ENCODE assay signal across 8 mouse cellular contexts in the genomic region with DNA sequence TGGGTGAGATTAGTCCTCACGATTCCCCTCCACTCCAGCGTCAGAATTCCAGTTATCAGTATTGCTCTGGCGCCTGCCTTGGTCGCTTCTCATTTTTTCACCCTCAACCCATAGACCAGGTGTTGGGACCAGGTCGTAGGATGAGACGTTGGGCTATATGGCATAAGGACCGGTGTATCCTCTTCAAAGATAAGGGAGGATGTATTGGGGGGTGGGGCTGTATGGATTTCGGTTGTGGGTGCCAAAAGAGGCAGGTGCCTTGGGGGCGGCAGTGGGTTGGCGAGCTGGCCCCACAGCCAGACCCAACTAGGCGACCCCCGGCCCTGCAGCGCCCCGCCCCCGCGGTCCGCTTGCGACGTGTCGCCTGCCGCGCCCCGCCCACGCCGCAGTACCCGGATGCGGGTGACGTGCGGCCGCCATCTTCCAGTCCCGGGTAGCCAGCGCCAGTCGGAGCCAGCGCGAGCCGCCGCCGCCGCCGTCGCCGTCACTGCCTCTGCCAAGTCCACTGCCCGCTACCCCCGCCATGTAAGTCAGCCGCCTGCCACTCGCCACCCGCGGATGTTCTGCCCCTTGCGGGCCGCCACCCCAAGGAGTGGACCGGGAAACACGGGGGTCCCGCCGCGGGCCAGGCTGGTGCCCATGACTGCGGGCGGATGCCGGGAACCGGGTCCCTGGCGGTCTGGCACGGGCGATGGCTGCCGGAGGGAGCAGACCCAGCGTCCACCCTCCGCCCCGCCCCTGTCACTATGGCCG. TPM values are rescaled to one million over a fixed set of nuclear protein-coding genes. Genes with fewer than 3 reads are reported as not detected.
DNase-seq lines count a peak whose midpoint lies in the region; ATAC-seq and TF ChIP-seq lines count a peak whose summit lies in the region.

A gene (plus strand): TSS at position 388 of the 753 bp plus-strand sequence.

- H3K27me3 ChIP-seq in hindbrain, embryonic 16.5 days (replicated peaks; ENCODE audit: control insufficient read depth, insufficient read depth, low read length), result no peaks in the 10 kb centered on the region
- peaks cover 4% of the 10 kb centered on the region for H3K27me3 ChIP-seq in megakaryocyte, embryonic 14.5 days (replicated peaks)

- DNase-seq in R1 (ENCODE audit: low read depth, low spot score), result peak; percentile 85
- peak; percentile 92 to 95 for DNase-seq in cerebellum, postnatal 4 days (ENCODE audit: low spot score in 2 of 2)
- DNase-seq in gastrocnemius, adult 2 months, result peak; percentile 96
- peak; percentile 94 to 95 for DNase-seq in left cerebral cortex, adult 8-10 months (ENCODE audit: low spot score in 2 of 2)
- DNase-seq in right cerebral cortex, adult 2 months (ENCODE audit: low spot score in 2 of 2), result peak; percentile 90 to 96
- peak; percentile 90 for DNase-seq in urinary bladder, postnatal 14 days (ENCODE audit: low spot score)

- no peaks in the 10 kb centered on the region for H3K9me3 ChIP-seq in hindbrain, embryonic 16.5 days (ENCODE audit: control insufficient read depth, low read length)
- peaks cover 4% of the 10 kb centered on the region; the same call in 1 of the 2 replicates for H3K9me3 ChIP-seq in megakaryocyte, embryonic 14.5 days

- peak; percentile 85 for ATAC-seq in hindbrain, embryonic 16.5 days

- peaks cover 6% of the 10 kb centered on the region for H3K36me3 ChIP-seq in hindbrain, embryonic 16.5 days (ENCODE audit: control insufficient read depth, insufficient read depth, low read length)
- H3K36me3 ChIP-seq in megakaryocyte, embryonic 14.5 days (replicated peaks; ENCODE audit: low read length), result peaks cover 40% of the 10 kb centered on the region

- H3K27ac ChIP-seq in gastrocnemius, adult 2 months, result peak within 1 kb of the TSS; percentile 100
- peak within 1 kb of the TSS; percentile 96 for H3K27ac ChIP-seq in hindbrain, embryonic 16.5 days (ENCODE audit: low read depth, low read length)

- H3K9ac ChIP-seq in hindbrain, embryonic 16.5 days (ENCODE audit: low read depth, low read length), result peak within 1 kb of the TSS; percentile 100

- peak within 1 kb of the TSS; percentile 100 for H3K4me3 ChIP-seq in gastrocnemius, adult 2 months
- H3K4me3 ChIP-seq in hindbrain, embryonic 16.5 days (ENCODE audit: low read length), result peak within 1 kb of the TSS; percentile 99
- H3K4me3 ChIP-seq in megakaryocyte, embryonic 14.5 days (replicated peaks), result peak within 1 kb of the TSS; percentile 99

- no peak for TF ChIP-seq CTCF in gastrocnemius, adult 2 months (IDR thresholded peaks at IDR 0.05)

- WGBS in hindbrain, embryonic 16.5 days, result under 1% methylated on average over 57 of the region's 67 CpGs

- intact Hi-C loops in gastrocnemius, adult 2 months (cut with DNase I), result loop anchor here (2.0 kb wide), 1 partner anchor 15 kb away; no protein-coding TSS in a partner anchor

- peak within 1 kb of the TSS; percentile 94 for H3K4me2 ChIP-seq in hindbrain, embryonic 16.5 days (ENCODE audit: low read length)

- H3K4me1 ChIP-seq in hindbrain, embryonic 16.5 days (ENCODE audit: control insufficient read depth, insufficient read depth, low read depth, low read length), result peaks cover 27% of the 10 kb centered on the region
- peaks cover 63% of the 10 kb centered on the region for H3K4me1 ChIP-seq in megakaryocyte, embryonic 14.5 days

RNA-seq across cellular contexts. Expression of the gene that starts here (rescaled TPM):
- total RNA-seq in gastrocnemius, adult 2 months (2021), result 10 to 100 TPM; 38.0 to 42.7 TPM
- polyA plus RNA-seq in hindbrain, embryonic 16.5 days (2015; fragmentation: Nextera tagmentation; extraction: Ambion mirVana), result 402 and 475 TPM in 2 replicates
- 1,000 to 10,000 TPM; 1,002 to 1,054 (median 1,038) TPM for total RNA-seq in left cerebral cortex, adult 8-10 months (2022)
- polyA plus RNA-seq in megakaryocyte, embryonic 14.5 days (2012; ENCODE audit: insufficient read depth, low replicate concordance), result 61.5 and 159 TPM in 2 replicates

Comparison
In these comparisons a context has a peak if more than half of its experiments do, and no peak if none do; other contexts are left out.
1. Peak in every context shown above with its lines: DNase-seq, ATAC-seq, H3K4me3 ChIP-seq and H3K27ac ChIP-seq.
2. RNA of the gene that starts here (total RNA-seq): 1,002 to 1,054 TPM in left cerebral cortex, adult 8-10 months; 38.0 to 42.7 TPM in gastrocnemius, adult 2 months; every median in the first group is over 10 times any median in the second.